Mouse (Mus musculus): ENCODE results near the gene Flywch2.

GRCm38 (mm10) chr17:23797316-23797715 lies 11.4 kb upstream of the Flywch2 start:
- TF ChIP-seq MYOG (IDR thresholded peaks at IDR 0.05; ENCODE audit: control insufficient read depth, extremely low read depth, insufficient read length) (no peak), CTCF (IDR thresholded peaks at IDR 0.05; ENCODE audit: control insufficient read depth, insufficient read depth, insufficient read length) (no peak), MAX (IDR thresholded peaks at IDR 0.05) (no peak), CEBPB (IDR thresholded peaks at IDR 0.05; ENCODE audit: low read depth) (no peak)
